Mouse (Mus musculus) megakaryocyte-erythroid progenitor cell, adult 5-6 weeks (primary cell): ENCODE measurements around the gene Pth1r. TPM values are rescaled to one million over a fixed set of nuclear protein-coding genes. Genes with fewer than 3 reads are reported as not detected.
A peak's percentile ranks its signal among the peaks of the same experiment; 100 is the strongest.

ENCODE experiments used
- ATAC-seq: replicated peaks from 2 replicates; pipeline ENCODE4 v1.8.0; 2016; ENCODE audit warnings: mild to moderate bottlenecking, inconsistent platforms; ENCODE audit not compliant: severe bottlenecking, poor library complexity, low FRiP score, low TSS enrichment
- total RNA-seq, 2 experiments: library from RNA; stranded (forward) in 1 of 2; stranded (reverse) in 1 of 2; fragments of 200-1000, 215-1000 nt in 1 of 2; fragments of >200 nt in 1 of 2; fragmentation: Nextera tagmentation in 1 of 2; gene quantifications; 2 replicates each; pipeline ENCODE4 v1.2.3; 2014 to 2017

Pth1r gene
- total RNA-seq, 2 experiments from 2014 or later, result not detected

GRCm38 (mm10) chr9:110719977-110720376 lies 27.0 kb downstream of the Pth1r start:
- ATAC-seq, result no peak

- ATAC-seq, result no peak
Measured at GRCm38 (mm10) chr9:110718810-110719209, 28.1 kb downstream of the Pth1r start.

- ATAC-seq, result no peak
Measured at GRCm38 (mm10) chr9:110718071-110718470, 28.9 kb downstream of the Pth1r start.

GRCm38 (mm10) chr9:110716775-110717174 lies 30.2 kb downstream of the Pth1r start:
- ATAC-seq, result peak; percentile 71

GRCm38 (mm10) chr9:110715426-110715825 lies 31.5 kb downstream of the Pth1r start:
- no peak for ATAC-seq

GRCm38 (mm10) chr9:110713389-110713788 lies 33.6 kb downstream of the Pth1r start:
- no peak for ATAC-seq

GRCm38 (mm10) chr9:110712545-110712944 lies 34.4 kb downstream of the Pth1r start:
- no peak for ATAC-seq

GRCm38 (mm10) chr9:110711996-110712395 lies 34.9 kb downstream of the Pth1r start:
- no peak for ATAC-seq

GRCm38 (mm10) chr9:110711532-110711931 lies 35.4 kb downstream of the Pth1r start:
- no peak for ATAC-seq

GRCm38 (mm10) chr9:110709640-110710258 lies 37.2 kb downstream of the Pth1r start:
- peak; percentile 94 for ATAC-seq

- ATAC-seq, result no peak
Measured at GRCm38 (mm10) chr9:110706784-110707183, 40.2 kb downstream of the Pth1r start.

- no peak for ATAC-seq
Measured at GRCm38 (mm10) chr9:110703951-110704350, 43.0 kb downstream of the Pth1r start.

- peak; percentile 62; the same call in 1 of the 2 replicates for ATAC-seq
Measured at GRCm38 (mm10) chr9:110702848-110703247, 44.1 kb downstream of the Pth1r start.

GRCm38 (mm10) chr9:110701114-110702032 lies 45.6 kb downstream of the Pth1r start:
- ATAC-seq, result no peak

GRCm38 (mm10) chr9:110699574-110699973 lies 47.4 kb downstream of the Pth1r start:
- ATAC-seq, result 0 out of 2 replicates have a peak, but pooled peaks have one; percentile 50

GRCm38 (mm10) chr9:110697465-110697864 lies 49.5 kb downstream of the Pth1r start:
- ATAC-seq, result no peak

GRCm38 (mm10) chr9:110696427-110696826 lies 50.5 kb downstream of the Pth1r start:
- ATAC-seq, result no peak

- no peak for ATAC-seq
Measured at GRCm38 (mm10) chr9:110695165-110695755, 51.7 kb downstream of the Pth1r start.

GRCm38 (mm10) chr9:110689261-110689779 lies 57.6 kb downstream of the Pth1r start:
- ATAC-seq, result no peak

GRCm38 (mm10) chr9:110687846-110688245 lies 59.1 kb downstream of the Pth1r start:
- no peak for ATAC-seq
